ENCODE assay signal across 7 mouse cellular contexts in the genomic region with DNA sequence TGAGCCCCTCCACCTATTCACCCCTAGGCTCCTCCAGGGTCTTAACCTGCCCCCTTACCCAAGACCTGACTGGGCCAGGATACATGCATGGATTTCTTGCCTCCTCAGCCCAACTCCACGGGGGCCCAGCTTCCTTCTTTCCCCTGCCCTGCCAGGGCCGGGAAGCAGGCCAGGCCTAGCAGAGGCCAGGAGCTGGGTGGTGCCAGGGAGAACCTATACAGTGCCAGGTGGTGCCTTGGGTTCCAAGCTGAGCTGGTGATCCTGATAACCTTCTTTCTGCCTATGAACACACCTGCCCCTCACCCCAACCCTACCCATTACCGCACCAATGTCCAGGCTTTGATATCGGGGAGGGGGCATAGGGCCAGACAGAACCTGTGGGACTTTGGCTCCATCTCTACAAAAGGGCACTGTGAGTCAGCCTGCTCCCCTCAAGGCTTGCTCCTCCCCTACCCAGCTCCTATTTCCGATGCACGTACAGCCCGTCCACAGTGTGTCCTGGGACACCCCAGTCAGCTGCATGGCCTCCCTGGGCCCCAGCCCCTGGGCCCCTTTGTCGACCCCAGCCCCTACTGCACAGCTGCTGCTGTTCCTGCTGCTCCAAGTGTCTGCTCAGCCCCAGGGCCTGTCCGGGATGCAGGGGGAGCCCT. TPM values are rescaled to one million over a fixed set of nuclear protein-coding genes. Genes with fewer than 3 reads are reported as not detected.
DNase-seq lines count a peak whose midpoint lies in the region; ATAC-seq and TF ChIP-seq lines count a peak whose summit lies in the region.

Gene Car9 (plus strand): TSS at position 431 of the 650 bp plus-strand sequence.

- H3K27ac ChIP-seq in lung, embryonic 14.5 days (ENCODE audit: low read depth): no peak within 1 kb of the TSS
- H3K27ac ChIP-seq in heart, embryonic 15.5 days: no peak within 1 kb of the TSS
- H3K27ac ChIP-seq in liver, postnatal 0 days (ENCODE audit: low read depth): no peak within 1 kb of the TSS

- H3K4me2 ChIP-seq in lung, embryonic 14.5 days: peak within 1 kb of the TSS; percentile 76
- peak within 1 kb of the TSS; percentile 90 for H3K4me2 ChIP-seq in heart, embryonic 15.5 days
- H3K4me2 ChIP-seq in liver, postnatal 0 days (ENCODE audit: low read depth, low read length): peak within 1 kb of the TSS; percentile 87

- ATAC-seq in lung, embryonic 14.5 days (ENCODE audit: insufficient read depth): no peak
- no peak for ATAC-seq in heart, embryonic 15.5 days (replicated peaks; ENCODE audit: insufficient number of reproducible peaks, insufficient read depth, low FRiP score, low read depth)
- ATAC-seq in liver, postnatal 0 days: no peak

- 48% methylated on average over 9 of the region's 9 CpGs for WGBS in lung, embryonic 14.5 days
- WGBS in heart, embryonic 15.5 days: 66% methylated on average over 9 of the region's 9 CpGs
- 71% methylated on average over 9 of the region's 9 CpGs for WGBS in liver, postnatal 0 days (ENCODE audit: insufficient replicate concordance)

- no peaks in the 10 kb centered on the region for H3K4me1 ChIP-seq in lung, embryonic 14.5 days (ENCODE audit: insufficient read depth)
- peaks cover 23% of the 10 kb centered on the region for H3K4me1 ChIP-seq in heart, embryonic 15.5 days (replicated peaks)
- H3K4me1 ChIP-seq in liver, postnatal 0 days (ENCODE audit: insufficient read depth): peaks cover 14% of the 10 kb centered on the region

- H3K27me3 ChIP-seq in lung, embryonic 14.5 days (ENCODE audit: insufficient read depth, low read length): no peaks in the 10 kb centered on the region
- peaks cover 4% of the 10 kb centered on the region; the same call in 1 of the 2 replicates for H3K27me3 ChIP-seq in heart, embryonic 15.5 days
- H3K27me3 ChIP-seq in liver, postnatal 0 days (ENCODE audit: insufficient read depth, low read length): 0 out of 2 replicates have a peak, but pooled peaks cover 5% of the 10 kb centered on the region

- TF ChIP-seq CTCF in lung, embryonic 14.5 days (IDR thresholded peaks at IDR 0.05; ENCODE audit: low read depth): no peak
- TF ChIP-seq CTCF in liver, postnatal 0 days (IDR thresholded peaks at IDR 0.05; ENCODE audit: low read depth): no peak

- no peak within 1 kb of the TSS for H3K9ac ChIP-seq in lung, embryonic 14.5 days
- 0 out of 2 replicates have a peak within 1 kb of the TSS, but pooled peaks have one; percentile 64 for H3K9ac ChIP-seq in heart, embryonic 15.5 days
- peak within 1 kb of the TSS; percentile 62 for H3K9ac ChIP-seq in liver, postnatal 0 days (replicated peaks)

- peak within 1 kb of the TSS; percentile 45; the same call in 1 of the 2 replicates for H3K4me3 ChIP-seq in lung, embryonic 14.5 days (ENCODE audit: low read depth, low read length)
- H3K4me3 ChIP-seq in heart, embryonic 15.5 days: peak within 1 kb of the TSS; percentile 57
- H3K4me3 ChIP-seq in liver, postnatal 0 days (ENCODE audit: low read depth, low read length): peak within 1 kb of the TSS; percentile 54

- no peaks in the 10 kb centered on the region for H3K9me3 ChIP-seq in lung, embryonic 14.5 days (ENCODE audit: low read depth, low read length)
- no peaks in the 10 kb centered on the region for H3K9me3 ChIP-seq in heart, embryonic 15.5 days (replicated peaks)
- no peaks in the 10 kb centered on the region for H3K9me3 ChIP-seq in liver, postnatal 0 days (ENCODE audit: low read length)

- no peaks in the 10 kb centered on the region for H3K36me3 ChIP-seq in lung, embryonic 14.5 days (ENCODE audit: insufficient read depth)
- no peaks in the 10 kb centered on the region for H3K36me3 ChIP-seq in heart, embryonic 15.5 days
- no peaks in the 10 kb centered on the region for H3K36me3 ChIP-seq in liver, postnatal 0 days (replicated peaks; ENCODE audit: insufficient read depth, low read length)

- intact Hi-C loops in left cerebral cortex, postnatal 25 days (cut with DNase I): no loop called here

- no peak for DNase-seq in lung, embryonic 14.5 days
- no peak for DNase-seq in lung, postnatal 4 days
- DNase-seq in cerebellum, adult 8-10 months: peak; percentile 86
- no peak for DNase-seq in liver, postnatal 0 days
- DNase-seq in left cerebral cortex, postnatal 25 days (ENCODE audit: low spot score in 2 of 2): no peak
- DNase-seq in layer of hippocampus, postnatal 36 days: no peak

- no peak for TF ChIP-seq EP300 in liver, postnatal 0 days (IDR thresholded peaks at IDR 0.05; ENCODE audit: low read depth)

RNA-seq across cellular contexts. Expression of gene Car9, which starts in this region (rescaled TPM):
- polyA plus RNA-seq in lung, embryonic 14.5 days (2014; fragmentation: Nextera tagmentation; extraction: Ambion mirVana): 3.7 and 4.5 TPM in 2 replicates
- 2.3 and 2.4 TPM in 2 replicates for polyA plus RNA-seq in heart, embryonic 15.5 days (2015; fragmentation: Nextera tagmentation; extraction: Ambion mirVana)
- polyA plus RNA-seq in liver, postnatal 0 days (2015; fragmentation: Nextera tagmentation; extraction: Ambion mirVana): 0.95 and 1.1 TPM in 2 replicates
- total RNA-seq in left cerebral cortex, postnatal 25 days (2021): 1 to 10 TPM in 1 of 2 experiments, not detected in 1; 1.0 TPM
- total RNA-seq in layer of hippocampus, postnatal 36 days (2021): under 1 TPM; 0.17 to 0.35 TPM
